Mouse (Mus musculus): ENCODE measurements around the gene Dnajc8. TPM values are rescaled to one million over a fixed set of nuclear protein-coding genes. Genes with fewer than 3 reads are reported as not detected.

Gene Dnajc8
- total RNA-seq (2017): 354 and 422 TPM in 2 replicates

DNA sequence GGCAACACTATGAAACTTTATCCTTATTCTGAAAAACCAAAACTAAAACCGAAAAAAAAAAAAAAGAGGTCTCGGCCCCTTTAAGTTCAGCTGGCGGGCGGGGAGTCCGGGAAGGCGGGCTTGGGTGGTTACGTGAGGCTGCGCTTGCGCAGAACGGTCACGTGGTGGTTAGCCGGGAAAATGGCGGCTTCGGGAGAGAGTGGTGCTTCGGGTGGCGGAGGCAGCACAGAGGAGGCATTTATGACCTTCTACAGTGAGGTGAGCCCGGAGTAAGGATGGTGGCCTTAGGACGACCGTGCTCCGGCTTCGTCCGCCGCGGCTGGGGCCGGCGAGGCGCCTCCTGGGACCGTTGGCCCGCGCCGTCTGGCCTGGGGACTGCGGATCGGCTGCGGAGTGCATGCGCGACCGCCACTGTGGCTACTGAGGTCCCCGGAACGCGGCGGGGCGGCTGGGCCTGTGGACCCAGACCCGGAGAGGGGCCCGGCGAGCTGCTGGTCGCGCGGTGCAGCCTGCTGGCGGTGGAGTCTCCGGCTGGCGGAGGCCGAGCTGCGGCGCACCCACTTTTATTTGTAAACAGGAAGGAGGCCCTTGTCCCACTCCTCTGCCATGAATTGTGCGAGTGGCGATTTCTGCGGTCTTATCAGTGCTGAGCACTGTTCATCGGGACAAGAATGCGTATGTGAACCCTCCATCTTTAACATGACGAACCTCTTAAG is at the start of gene Dnajc8:
Dnajc8 (plus strand) TSS at position 145 of the 716 bp plus-strand sequence.
- peak; percentile 51 to 70; a peak in 3 of 4 replicates for ATAC-seq (replicated peaks in 1 of 2; ENCODE audit: insufficient read depth in 1 of 2, low FRiP score in 2 of 2, low TSS enrichment in 1 of 2, low read depth in 1 of 2, poor library complexity in 2 of 2, severe bottlenecking in 2 of 2)

DNA sequence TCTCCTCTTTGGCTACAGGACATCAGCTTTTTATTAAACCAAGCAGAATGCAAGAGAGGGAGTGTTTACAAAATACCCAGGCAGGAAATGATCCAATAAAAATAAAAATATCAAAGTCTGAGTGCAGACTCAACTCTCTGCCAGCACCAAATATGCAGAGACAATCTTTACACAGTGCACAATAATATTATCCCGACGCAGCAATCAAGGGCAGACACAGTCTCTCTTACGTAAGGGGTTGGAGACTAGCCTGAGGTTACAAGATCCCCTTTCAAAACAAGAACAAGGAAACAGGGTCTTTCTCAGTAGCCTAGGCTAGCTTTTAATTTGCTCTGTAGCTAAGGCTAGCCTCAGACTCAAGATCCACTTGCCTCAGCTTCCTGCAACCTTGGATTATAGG is 46.8 kb upstream of the Dnajc8 start:
- no peak for ATAC-seq (replicated peaks in 1 of 2; ENCODE audit: insufficient read depth in 1 of 2, low FRiP score in 2 of 2, low TSS enrichment in 1 of 2, low read depth in 1 of 2, poor library complexity in 2 of 2, severe bottlenecking in 2 of 2)

DNA sequence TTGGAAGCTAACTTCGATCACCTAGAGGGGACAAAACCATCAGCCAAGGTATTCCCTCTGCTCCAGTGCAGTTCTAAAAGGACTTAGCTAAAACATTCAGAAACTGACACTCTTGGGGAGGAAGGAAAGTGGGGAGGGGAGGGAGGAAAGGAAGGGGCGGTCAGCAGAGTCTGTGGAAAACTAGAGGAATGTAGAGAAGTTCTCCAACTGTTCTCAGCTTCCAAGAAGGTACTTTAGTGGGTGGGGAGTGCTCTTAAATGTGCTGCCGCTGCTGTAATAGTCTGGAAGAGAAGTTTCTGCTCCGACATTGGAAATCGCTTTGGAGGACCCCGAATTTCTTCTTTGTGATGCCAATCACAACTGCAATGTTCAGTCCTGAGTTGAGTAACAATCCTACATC is 46.4 kb upstream of the Dnajc8 start:
- ATAC-seq (replicated peaks in 1 of 2; ENCODE audit: insufficient read depth in 1 of 2, low FRiP score in 2 of 2, low TSS enrichment in 1 of 2, low read depth in 1 of 2, poor library complexity in 2 of 2, severe bottlenecking in 2 of 2): no peak

DNA sequence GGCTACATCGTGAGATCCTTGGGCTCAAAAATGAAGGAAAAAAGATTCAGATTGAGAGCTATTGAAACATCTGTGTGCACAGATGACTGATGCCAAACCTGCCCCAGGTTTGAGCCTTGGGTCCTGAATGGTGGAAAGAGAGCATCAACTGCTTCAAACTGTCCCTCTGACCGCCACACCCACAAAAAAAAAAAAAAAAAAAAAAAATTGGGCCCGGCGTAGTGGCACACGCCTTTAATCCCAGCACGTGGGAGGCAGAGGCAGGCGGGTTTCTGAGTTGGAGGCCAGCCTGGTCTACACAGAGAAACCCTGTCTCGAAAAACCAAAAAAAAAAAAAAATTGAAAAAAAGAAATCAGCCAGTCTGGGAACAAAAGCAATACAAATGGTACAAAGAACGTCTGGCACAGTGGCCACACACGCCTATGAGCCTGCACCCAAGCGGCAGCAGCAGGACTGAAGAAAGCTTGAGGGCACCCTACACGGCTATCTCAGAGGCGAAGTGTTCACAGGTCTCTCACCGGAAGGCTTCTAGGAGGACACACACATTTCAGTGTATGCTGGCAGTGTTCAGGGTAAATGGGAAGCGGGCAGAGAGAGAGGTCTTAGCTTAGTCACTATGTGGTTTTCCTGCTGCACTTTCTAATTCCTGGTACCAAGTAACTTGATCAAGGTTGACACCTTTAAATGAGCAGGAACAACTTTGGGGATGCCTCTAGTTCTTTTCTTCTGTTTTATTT is 44.9 kb upstream of the Dnajc8 start:
- ATAC-seq (replicated peaks in 1 of 2; ENCODE audit: insufficient read depth in 1 of 2, low FRiP score in 2 of 2, low TSS enrichment in 1 of 2, low read depth in 1 of 2, poor library complexity in 2 of 2, severe bottlenecking in 2 of 2): peak; percentile 57 to 67; a peak in 3 of 4 replicates

DNA sequence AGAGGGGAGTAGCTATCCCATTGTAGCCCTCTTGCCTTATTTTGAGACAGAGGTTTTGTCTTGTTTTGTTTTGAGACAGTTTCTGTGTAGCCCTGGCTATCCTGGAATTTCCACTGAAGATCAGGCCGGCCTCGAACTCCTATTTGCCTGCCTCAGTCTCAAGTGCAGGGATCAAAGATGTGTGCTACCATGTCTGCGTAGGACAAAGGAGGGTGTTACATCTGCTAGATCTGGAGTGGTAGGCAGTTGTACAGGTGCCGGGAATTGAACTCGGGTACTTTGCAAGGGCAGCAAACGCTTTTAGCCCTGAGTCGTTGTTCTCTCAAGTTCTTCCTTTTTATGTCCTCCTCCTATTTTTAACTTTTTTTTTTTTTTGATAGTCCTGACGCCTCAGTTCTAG is 44.3 kb upstream of the Dnajc8 start:
- no peak for ATAC-seq (replicated peaks in 1 of 2; ENCODE audit: insufficient read depth in 1 of 2, low FRiP score in 2 of 2, low TSS enrichment in 1 of 2, low read depth in 1 of 2, poor library complexity in 2 of 2, severe bottlenecking in 2 of 2)

DNA sequence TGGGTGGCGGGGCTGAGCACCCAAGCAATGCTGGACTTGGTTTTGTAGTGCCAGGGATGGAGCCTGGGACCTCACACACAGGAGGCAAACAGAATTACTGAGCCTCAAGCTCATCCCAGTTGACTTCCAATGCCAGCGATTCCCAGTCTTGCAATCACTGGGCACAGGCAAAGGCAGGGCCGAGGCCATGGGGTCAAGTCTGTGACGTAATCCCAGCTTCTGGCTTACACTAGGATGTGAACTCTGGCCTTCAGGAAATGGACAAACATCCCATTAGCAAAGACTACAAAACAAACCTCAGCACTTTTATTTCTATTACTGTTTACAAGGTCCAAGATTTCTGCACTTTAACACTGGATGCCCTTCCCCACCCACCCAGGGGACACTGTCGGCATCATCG is 43.6 kb upstream of the Dnajc8 start:
- no peak for ATAC-seq (replicated peaks in 1 of 2; ENCODE audit: insufficient read depth in 1 of 2, low FRiP score in 2 of 2, low TSS enrichment in 1 of 2, low read depth in 1 of 2, poor library complexity in 2 of 2, severe bottlenecking in 2 of 2)

DNA sequence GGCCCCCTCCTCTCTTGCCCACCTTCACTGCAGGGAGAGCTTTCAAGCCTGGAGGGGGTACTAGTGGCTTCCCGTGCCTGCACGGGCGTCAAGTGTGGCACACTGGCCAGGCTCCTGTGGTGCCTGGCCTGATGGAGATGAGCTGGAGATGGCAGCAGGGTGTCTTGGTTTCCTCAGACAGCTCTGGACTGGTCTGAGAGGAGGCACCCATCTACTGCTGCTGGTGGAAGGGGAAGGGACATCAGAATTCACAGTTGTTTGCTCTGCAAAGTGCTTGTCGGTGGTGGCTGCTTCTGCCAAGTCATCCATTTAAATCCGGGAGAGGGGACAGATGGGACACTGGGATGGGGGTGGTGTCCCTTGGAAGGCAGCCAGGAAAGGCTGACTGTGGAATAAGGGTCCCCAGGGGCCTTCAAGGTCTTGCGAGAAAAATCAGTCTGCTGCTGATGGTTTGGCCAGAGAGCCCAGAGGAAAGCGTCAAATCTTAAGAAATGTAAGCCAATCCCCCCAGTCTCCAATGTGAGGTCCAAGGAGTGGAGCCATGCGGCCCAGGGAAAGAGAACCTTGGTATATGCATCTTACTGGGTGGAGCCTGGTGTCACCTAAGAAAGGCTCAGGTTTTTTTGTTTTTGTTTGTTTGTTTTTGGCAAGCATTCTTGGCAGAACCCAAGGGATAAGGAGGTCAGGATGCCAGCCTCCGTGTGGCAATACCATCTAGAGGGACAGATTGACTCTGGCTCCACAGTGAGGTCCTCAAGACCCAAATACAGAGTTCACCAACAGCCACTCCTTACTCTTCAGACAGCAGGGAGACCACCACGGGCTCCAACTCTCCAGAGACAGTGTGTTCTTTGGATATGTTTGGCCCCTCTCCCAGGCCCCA is 42.9 kb upstream of the Dnajc8 start:
- ATAC-seq (replicated peaks in 1 of 2; ENCODE audit: insufficient read depth in 1 of 2, low FRiP score in 2 of 2, low TSS enrichment in 1 of 2, low read depth in 1 of 2, poor library complexity in 2 of 2, severe bottlenecking in 2 of 2): no peak

DNA sequence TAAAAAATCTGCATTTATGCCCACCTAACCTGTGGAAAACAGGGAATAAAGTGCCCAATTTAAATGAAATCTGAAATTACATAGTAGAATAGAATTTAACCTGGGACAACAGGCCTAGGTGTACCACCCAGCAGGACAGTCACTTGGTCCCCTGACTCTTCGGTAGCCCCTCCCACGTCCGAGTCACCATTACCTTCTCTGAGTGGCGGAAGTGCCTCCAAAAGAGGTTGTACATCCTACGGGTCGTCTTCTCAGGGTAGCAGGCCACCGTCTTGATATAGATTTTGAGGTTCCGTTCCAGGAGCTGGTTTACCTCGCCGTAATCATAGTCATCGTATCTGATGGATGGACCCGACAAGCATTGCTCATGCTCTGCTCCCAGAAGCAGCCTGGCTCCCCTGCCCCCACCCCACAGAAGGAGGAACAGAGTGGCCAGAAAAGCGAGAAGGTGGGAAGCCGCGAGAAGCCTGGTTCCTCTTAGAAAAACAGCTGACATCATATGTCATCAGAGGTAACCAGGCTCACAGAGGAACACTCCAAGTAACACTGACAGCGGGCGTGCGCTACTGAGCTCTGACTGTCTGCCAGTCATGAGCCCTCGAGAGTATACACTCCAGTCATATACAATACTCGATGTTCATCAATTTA is 41.0 kb upstream of the Dnajc8 start:
- ATAC-seq (replicated peaks in 1 of 2; ENCODE audit: insufficient read depth in 1 of 2, low FRiP score in 2 of 2, low TSS enrichment in 1 of 2, low read depth in 1 of 2, poor library complexity in 2 of 2, severe bottlenecking in 2 of 2): peak; percentile 77 to 90

GRCm38 (mm10) chr4:132501639-132502038 is 33.7 kb upstream of the Dnajc8 start:
- no peak for ATAC-seq (replicated peaks in 1 of 2; ENCODE audit: insufficient read depth in 1 of 2, low FRiP score in 2 of 2, low TSS enrichment in 1 of 2, low read depth in 1 of 2, poor library complexity in 2 of 2, severe bottlenecking in 2 of 2)

GRCm38 (mm10) chr4:132503344-132503743 is 32.0 kb upstream of the Dnajc8 start:
- ATAC-seq (replicated peaks in 1 of 2; ENCODE audit: insufficient read depth in 1 of 2, low FRiP score in 2 of 2, low TSS enrichment in 1 of 2, low read depth in 1 of 2, poor library complexity in 2 of 2, severe bottlenecking in 2 of 2): no peak

DNA sequence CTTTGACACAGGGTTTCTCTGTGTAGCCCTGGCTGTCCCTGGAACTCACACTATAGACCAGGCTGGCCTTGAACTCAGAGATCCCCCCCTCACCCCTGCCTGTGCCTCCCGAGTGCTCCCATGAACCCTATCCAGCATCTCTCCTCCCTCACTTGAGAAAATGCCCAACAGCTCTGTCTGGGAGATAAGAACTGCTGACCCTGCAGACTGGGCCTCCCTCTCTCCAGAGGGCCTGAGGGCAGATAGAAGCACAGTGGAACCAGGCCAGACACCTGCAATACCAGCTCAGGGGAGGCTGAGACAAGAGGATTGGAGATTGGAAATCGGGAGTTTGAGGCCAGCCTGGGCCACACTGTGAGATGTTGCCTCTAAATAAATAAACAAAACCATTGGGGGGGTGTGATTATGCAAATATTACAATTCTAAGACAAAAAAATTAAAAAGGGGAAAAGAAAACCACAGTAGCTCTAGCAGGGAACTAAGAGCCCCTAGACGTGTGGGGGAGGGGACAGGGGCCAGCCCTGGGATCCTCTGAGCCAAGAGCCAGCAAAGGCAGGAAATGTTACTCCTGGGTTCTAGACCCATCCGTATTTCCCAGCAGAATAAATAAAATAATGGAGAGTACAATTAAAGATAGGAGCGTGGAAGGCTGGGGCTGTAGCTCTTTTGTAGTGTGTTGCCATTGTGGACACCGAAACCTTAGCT is 30.2 kb upstream of the Dnajc8 start:
- 0 out of 4 replicates have a peak, but pooled peaks of 1 of the 2 experiments have one; percentile 19 for ATAC-seq (replicated peaks in 1 of 2; ENCODE audit: insufficient read depth in 1 of 2, low FRiP score in 2 of 2, low TSS enrichment in 1 of 2, low read depth in 1 of 2, poor library complexity in 2 of 2, severe bottlenecking in 2 of 2)

DNA sequence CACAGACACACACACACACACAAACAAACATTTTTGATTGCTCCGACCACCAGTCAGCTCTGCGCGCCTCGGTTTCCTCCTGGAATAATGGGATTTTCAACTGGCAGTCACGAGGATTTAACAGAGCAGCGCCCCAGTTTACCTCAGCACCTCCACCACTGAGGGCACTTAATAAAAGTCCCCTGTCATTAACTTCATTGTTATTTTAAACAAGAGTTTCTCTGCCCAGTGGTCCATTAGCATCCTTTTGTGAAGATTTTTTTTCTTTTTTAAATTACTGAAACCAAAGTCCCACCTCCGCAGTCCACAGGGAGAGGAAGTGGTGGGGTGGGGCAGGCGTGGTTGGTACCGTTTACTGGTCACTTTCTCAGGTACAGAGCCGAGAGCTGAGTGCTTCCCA is 29.6 kb upstream of the Dnajc8 start:
- ATAC-seq (replicated peaks in 1 of 2; ENCODE audit: insufficient read depth in 1 of 2, low FRiP score in 2 of 2, low TSS enrichment in 1 of 2, low read depth in 1 of 2, poor library complexity in 2 of 2, severe bottlenecking in 2 of 2): no peak

DNA sequence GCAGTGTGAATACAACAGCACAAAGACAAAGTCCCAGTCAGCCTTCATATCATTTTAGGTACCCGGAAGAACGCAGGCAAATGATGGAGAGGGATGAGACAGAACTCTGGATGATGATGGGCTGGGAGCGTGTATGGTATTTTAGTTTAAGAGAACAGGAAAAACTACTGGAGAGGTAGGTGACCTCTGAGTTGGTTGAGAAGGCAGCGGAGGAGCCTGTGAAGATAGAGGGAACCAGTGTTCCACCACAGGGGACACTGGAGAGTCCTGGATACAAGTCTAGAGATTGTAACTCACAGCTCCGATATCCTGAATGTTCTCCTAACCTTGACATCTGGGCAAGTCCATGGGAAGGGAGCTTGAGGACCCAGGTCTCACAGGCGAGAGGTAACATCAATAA is 29.1 kb upstream of the Dnajc8 start:
- ATAC-seq (replicated peaks in 1 of 2; ENCODE audit: insufficient read depth in 1 of 2, low FRiP score in 2 of 2, low TSS enrichment in 1 of 2, low read depth in 1 of 2, poor library complexity in 2 of 2, severe bottlenecking in 2 of 2): no peak

GRCm38 (mm10) chr4:132507210-132507609 is 28.1 kb upstream of the Dnajc8 start:
- no peak for ATAC-seq (replicated peaks in 1 of 2; ENCODE audit: insufficient read depth in 1 of 2, low FRiP score in 2 of 2, low TSS enrichment in 1 of 2, low read depth in 1 of 2, poor library complexity in 2 of 2, severe bottlenecking in 2 of 2)

DNA sequence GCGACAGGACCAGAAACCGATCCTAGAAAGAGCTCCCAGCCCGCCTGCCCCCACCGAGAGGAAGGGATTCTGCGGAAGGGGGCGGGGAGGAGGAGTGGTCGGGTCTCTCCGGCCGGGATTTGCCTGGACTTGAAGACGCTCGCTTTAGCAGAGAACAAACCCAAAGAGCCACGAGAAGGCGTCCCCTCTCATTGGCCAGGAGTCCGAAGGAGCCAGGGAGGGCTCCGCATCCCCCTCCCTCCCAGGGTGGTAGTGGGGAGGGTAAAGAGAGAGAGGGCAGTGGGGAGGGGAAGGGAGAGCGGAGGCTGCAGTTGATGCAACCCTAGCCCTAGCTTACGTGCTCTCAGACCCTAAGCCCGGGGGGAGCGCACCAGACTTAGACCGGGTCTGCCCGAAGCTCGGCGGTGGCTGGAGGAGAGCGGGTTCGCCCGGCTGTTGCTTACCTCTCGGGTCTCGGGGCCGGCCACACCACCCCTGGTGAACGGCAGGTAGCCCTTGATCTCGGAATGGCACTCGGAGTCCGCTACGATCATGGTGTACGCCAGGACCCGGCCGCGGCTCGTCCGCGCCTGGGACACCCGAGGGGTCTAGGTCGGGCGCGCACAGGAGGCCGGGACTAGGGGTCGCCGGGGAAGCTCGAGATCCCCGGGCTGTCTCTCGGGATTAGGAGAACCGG is 25.6 kb upstream of the Dnajc8 start:
- ATAC-seq (replicated peaks in 1 of 2; ENCODE audit: insufficient read depth in 1 of 2, low FRiP score in 2 of 2, low TSS enrichment in 1 of 2, low read depth in 1 of 2, poor library complexity in 2 of 2, severe bottlenecking in 2 of 2): peak in 1 of 2 experiments; percentile 16; a peak in 1 of 4 replicates

DNA sequence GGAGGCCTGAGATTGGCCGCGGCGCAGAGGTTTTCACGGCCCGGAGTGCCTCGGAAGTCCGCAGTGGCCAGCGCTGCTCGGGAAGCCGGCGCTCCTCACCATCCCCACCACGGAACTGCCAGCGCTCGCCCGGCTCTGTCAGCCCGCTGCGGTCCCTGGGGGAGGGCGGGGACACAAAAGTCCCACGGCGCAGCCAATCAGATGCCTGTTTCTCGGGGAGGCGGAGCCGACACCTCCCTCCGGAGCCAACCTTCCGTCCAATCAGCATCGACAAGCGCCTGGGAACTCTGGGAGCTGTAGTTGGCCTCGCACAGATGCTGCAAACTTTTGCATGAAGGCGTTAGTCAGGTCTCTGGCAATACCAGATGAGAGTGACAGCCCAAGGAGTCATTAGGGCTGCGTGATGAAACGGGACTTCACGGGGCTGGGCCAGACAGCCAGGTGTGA is 25.0 kb upstream of the Dnajc8 start, which contains the start of gene Sesn2:
Sesn2 (minus strand) TSS at position 150 of the 447 bp plus-strand sequence.
- peak; percentile 87 to 93 for ATAC-seq (replicated peaks in 1 of 2; ENCODE audit: insufficient read depth in 1 of 2, low FRiP score in 2 of 2, low TSS enrichment in 1 of 2, low read depth in 1 of 2, poor library complexity in 2 of 2, severe bottlenecking in 2 of 2)

All from hematopoietic stem cell, adult 5-6 weeks (primary cell).